Mouse (Mus musculus) neural tube, embryonic 12.5 days (tissue): ENCODE results near the gene Gpr156. TPM values are rescaled to one million over a fixed set of nuclear protein-coding genes. Genes with fewer than 3 reads are reported as not detected.

Source experiments
- polyA plus RNA-seq: library from polyadenylated mRNA; unstranded; fragments of >200 nt; fragmentation: Nextera tagmentation; extraction: Ambion mirVana; gene quantifications from 2 replicates; pipeline ENCODE4 v1.2.1, GENCODE M21; 2016

Gene Gpr156
- polyA plus RNA-seq, 1 experiment from 2014 or later = 10.3 TPM

Other genes starting within 250 kb of the Gpr156 start
- 173 and 175 TPM in 2 replicates for gene Fstl1, start 139.6 kb upstream of the Gpr156 start, polyA plus RNA-seq
- 0.18 TPM in 1 of 2 replicates, not detected in the other for gene Gm36028, start 55.4 kb upstream of the Gpr156 start, polyA plus RNA-seq
- 59.1 and 61.1 TPM in 2 replicates for gene Lrrc58, start 48.1 kb upstream of the Gpr156 start, polyA plus RNA-seq
- 140 and 151 TPM in 2 replicates for gene Gsk3b, start 172.5 kb downstream of the Gpr156 start, polyA plus RNA-seq